Mouse (Mus musculus): ENCODE measurements around the gene Plcb4.

- TF ChIP-seq CTCF (conservative IDR thresholded peaks at IDR 0.05; ENCODE audit: insufficient read depth, insufficient read length, low read depth, low read length) (no peak), POLR2A (IDR thresholded peaks at IDR 0.05; ENCODE audit: low read depth, low read length) (no peak)
These were observed 12.2 kb upstream of the Plcb4 start for GRCm38 (mm10) chr2:135646654-135647053.
